Mouse (Mus musculus) heart, postnatal 36 days (tissue): ENCODE measurements around the gene Trim43c. TPM values are rescaled to one million over a fixed set of nuclear protein-coding genes. Genes with fewer than 3 reads are reported as not detected.
"Not testable (repeated sequence)": the region's sequence is repeated elsewhere in the genome, so short reads cannot be mapped to it uniquely, and the experiment has no call there.

Experiments
- DNase-seq, 2 experiments: peaks; one replicate each; pipeline ENCODE4 v3.0.0; 2021 to 2022
- intact Hi-C: fragments of 180-260 bp; cut with DNase I; formaldehyde crosslinking; loops from one replicate; pipeline ENCODE4 v1.15.1; 2025
- total RNA-seq, 2 experiments: library from RNA; stranded (reverse); gene quantifications; 2 replicates each; pipeline ENCODE4 v1.2.3; 2021

The Trim43c gene
- not detected for total RNA-seq

- intact Hi-C loops, DNase-seq: not testable (repeated sequence)
These were observed at the start of gene Trim43c for GRCm38 (mm10) chr9:88838864-88839263. TSS of gene Trim43c (plus strand) at chr9:88839164.

GRCm38 (mm10) chr9:88853072-88853471, 14.1 kb downstream of the Trim43c start:
- intact Hi-C loops, DNase-seq: not testable (repeated sequence)

- DNase-seq = peak; percentile 80 to 83
- intact Hi-C loops = loop anchor here (5.0 kb wide), 1 partner anchor 377 kb away; the partner anchor contains the start of gene Syncrip
These were observed 19.9 kb downstream of the Trim43c start for GRCm38 (mm10) chr9:88858566-88859492.

Other genes with a start within 250 kb of the Trim43c start
- gene Mthfsl, start 118.9 kb upstream of the Trim43c start, total RNA-seq = 10 to 100 TPM; 15.9 to 21.5 TPM
- gene Bcl2a1d, start 107.2 kb upstream of the Trim43c start, total RNA-seq = 1 to 10 TPM in 1 of 2 experiments, not detected in 1; 1.2 TPM
- gene Bcl2a1a, start 117.7 kb downstream of the Trim43c start, total RNA-seq = under 1 TPM in 1 of 2 experiments, not detected in 1; 0.54 TPM